Mouse (Mus musculus) naive thymus-derived CD4-positive, alpha-beta T cell, adult 5 months (primary cell): ENCODE results near the gene Hectd1. TPM values are rescaled to one million over a fixed set of nuclear protein-coding genes. Genes with fewer than 3 reads are reported as not detected.

Experiments
- polyA plus RNA-seq: library from polyadenylated mRNA; unstranded; fragments of 100-300 nt; shearing (Covaris generic); gene quantifications from one replicate; pipeline ENCODE4 v1.2.1, GENCODE M21; 2017

The Hectd1 gene
- polyA plus RNA-seq: 116 TPM

GRCm38 (mm10) chr12:51829290-51830076 lies at the start of gene Hectd1:
Gene Hectd1 (minus strand): TSS chr12:51829536.

Other genes with a start within 250 kb of the Hectd1 start
- gene Coch, start 236.2 kb downstream of the Hectd1 start, polyA plus RNA-seq: not detected
- 45.4 TPM for gene Ap4s1, start 138.5 kb downstream of the Hectd1 start, polyA plus RNA-seq
- 56.9 TPM for gene Strn3, start 137.6 kb downstream of the Hectd1 start, polyA plus RNA-seq
- 35.2 TPM for gene Heatr5a, start 141.8 kb upstream of the Hectd1 start, polyA plus RNA-seq
- 5.7 TPM for gene Dtd2, start 177.0 kb upstream of the Hectd1 start, polyA plus RNA-seq
- gene Gpr33, start 198.5 kb upstream of the Hectd1 start, polyA plus RNA-seq: not detected